Mouse (Mus musculus): ENCODE results near the gene Ikbke.

Ikbke gene

GRCm38 (mm10) chr1:131280280-131280679 is 874 bp upstream of the Ikbke start:
- Histone ChIP-seq H3K9me3 (ENCODE audit: low read length) (no peaks in the 10 kb centered on the region), H3K27me3 (ENCODE audit: insufficient read depth, low read length) (peaks cover 34% of the 10 kb centered on the region), H3K4me3 (replicated peaks; ENCODE audit: low read length) (no peak overlapping the region), H3K4me1 (replicated peaks; ENCODE audit: low read depth, low read length) (peaks cover 36% of the 10 kb centered on the region), H3K36me3 (ENCODE audit: insufficient read depth, low read length) (0 out of 2 replicates have a peak, but pooled peaks cover 2% of the 10 kb centered on the region)
- TF ChIP-seq CTCF (conservative IDR thresholded peaks at IDR 0.05; ENCODE audit: low read length) = no peak
- no peak for TF ChIP-seq NANOG (IDR thresholded peaks at IDR 0.05; ENCODE audit: borderline replicate concordance, low read length)
- TF ChIP-seq POU5F1 (IDR thresholded peaks at IDR 0.05; ENCODE audit: borderline replicate concordance, low read length) = no peak

GRCm38 (mm10) chr1:131278606-131279455 is 575 bp downstream of the Ikbke start:
- peaks cover 47% of the 10 kb centered on the region for H3K4me1 ChIP-seq (replicated peaks; ENCODE audit: low read depth, low read length)
- no peak for TF ChIP-seq POU5F1 (IDR thresholded peaks at IDR 0.05; ENCODE audit: borderline replicate concordance, low read length)
- TF ChIP-seq NANOG (IDR thresholded peaks at IDR 0.05; ENCODE audit: borderline replicate concordance, low read length) = no peak
- TF ChIP-seq CTCF (conservative IDR thresholded peaks at IDR 0.05; ENCODE audit: low read length) = no peak
- H3K4me3 ChIP-seq (replicated peaks; ENCODE audit: low read length) = no peak overlapping the region
- peaks cover 45% of the 10 kb centered on the region for H3K27me3 ChIP-seq (ENCODE audit: insufficient read depth, low read length)
- H3K36me3 ChIP-seq (ENCODE audit: insufficient read depth, low read length) = no peaks in the 10 kb centered on the region
- no peaks in the 10 kb centered on the region for H3K9me3 ChIP-seq (ENCODE audit: low read length)

- Histone ChIP-seq H3K36me3 (ENCODE audit: insufficient read depth, low read length) (no peaks in the 10 kb centered on the region), H3K9me3 (ENCODE audit: low read length) (no peaks in the 10 kb centered on the region), H3K4me1 (replicated peaks; ENCODE audit: low read depth, low read length) (peaks cover 48% of the 10 kb centered on the region), H3K27me3 (ENCODE audit: insufficient read depth, low read length) (peaks cover 61% of the 10 kb centered on the region), H3K4me3 (replicated peaks; ENCODE audit: low read length) (no peak overlapping the region)
- TF ChIP-seq POU5F1 (IDR thresholded peaks at IDR 0.05; ENCODE audit: borderline replicate concordance, low read length) (no peak), NANOG (IDR thresholded peaks at IDR 0.05; ENCODE audit: borderline replicate concordance, low read length) (no peak), CTCF (conservative IDR thresholded peaks at IDR 0.05; ENCODE audit: low read length) (no peak)
These were observed 2.6 kb downstream of the Ikbke start for GRCm38 (mm10) chr1:131276831-131277230.

- Histone ChIP-seq H3K4me3 (replicated peaks; ENCODE audit: low read length) (no peak overlapping the region), H3K4me1 (replicated peaks; ENCODE audit: low read depth, low read length) (peaks cover 48% of the 10 kb centered on the region), H3K27me3 (ENCODE audit: insufficient read depth, low read length) (peaks cover 74% of the 10 kb centered on the region), H3K36me3 (ENCODE audit: insufficient read depth, low read length) (no peaks in the 10 kb centered on the region), H3K9me3 (ENCODE audit: low read length) (no peaks in the 10 kb centered on the region)
- TF ChIP-seq CTCF (conservative IDR thresholded peaks at IDR 0.05; ENCODE audit: low read length) = no peak
- TF ChIP-seq POU5F1 (IDR thresholded peaks at IDR 0.05; ENCODE audit: borderline replicate concordance, low read length) = no peak
- TF ChIP-seq NANOG (IDR thresholded peaks at IDR 0.05; ENCODE audit: borderline replicate concordance, low read length) = no peak
These were observed 3.8 kb downstream of the Ikbke start for GRCm38 (mm10) chr1:131275577-131275976.

GRCm38 (mm10) chr1:131274725-131275539 is 4.5 kb downstream of the Ikbke start:
- Histone ChIP-seq H3K36me3 (ENCODE audit: insufficient read depth, low read length) (no peaks in the 10 kb centered on the region), H3K4me1 (replicated peaks; ENCODE audit: low read depth, low read length) (peaks cover 44% of the 10 kb centered on the region), H3K4me3 (replicated peaks; ENCODE audit: low read length) (peak overlapping the region; percentile 39), H3K27me3 (ENCODE audit: insufficient read depth, low read length) (peaks cover 75% of the 10 kb centered on the region), H3K9me3 (ENCODE audit: low read length) (no peaks in the 10 kb centered on the region)
- TF ChIP-seq CTCF (conservative IDR thresholded peaks at IDR 0.05; ENCODE audit: low read length) (no peak), NANOG (IDR thresholded peaks at IDR 0.05; ENCODE audit: borderline replicate concordance, low read length) (no peak), POU5F1 (IDR thresholded peaks at IDR 0.05; ENCODE audit: borderline replicate concordance, low read length) (no peak)

GRCm38 (mm10) chr1:131269797-131270578 is 9.4 kb downstream of the Ikbke start:
- H3K4me1 ChIP-seq (replicated peaks; ENCODE audit: low read depth, low read length) = peaks cover 23% of the 10 kb centered on the region

GRCm38 (mm10) chr1:131268776-131269175 is 10.6 kb downstream of the Ikbke start:
- Histone ChIP-seq H3K4me3 (replicated peaks; ENCODE audit: low read length) (peak overlapping the region; percentile 10; the same call in 1 of the 2 replicates), H3K9me3 (ENCODE audit: low read length) (no peaks in the 10 kb centered on the region), H3K27me3 (ENCODE audit: insufficient read depth, low read length) (peaks cover 67% of the 10 kb centered on the region), H3K36me3 (ENCODE audit: insufficient read depth, low read length) (no peaks in the 10 kb centered on the region), H3K4me1 (replicated peaks; ENCODE audit: low read depth, low read length) (peaks cover 20% of the 10 kb centered on the region)
- TF ChIP-seq CTCF (conservative IDR thresholded peaks at IDR 0.05; ENCODE audit: low read length) (no peak), POU5F1 (IDR thresholded peaks at IDR 0.05; ENCODE audit: borderline replicate concordance, low read length) (no peak), NANOG (IDR thresholded peaks at IDR 0.05; ENCODE audit: borderline replicate concordance, low read length) (no peak)

More at GRCm38 (mm10) chr1:131269797-131270578, 9.4 kb downstream of the Ikbke start:
- H3K36me3 ChIP-seq (ENCODE audit: insufficient read depth, low read length) = no peaks in the 10 kb centered on the region
- H3K4me3 ChIP-seq (replicated peaks; ENCODE audit: low read length) = peak overlapping the region; percentile 35; the same call in 1 of the 2 replicates
- H3K27me3 ChIP-seq (ENCODE audit: insufficient read depth, low read length) = peaks cover 76% of the 10 kb centered on the region
- TF ChIP-seq CTCF (conservative IDR thresholded peaks at IDR 0.05; ENCODE audit: low read length) (peak; percentile 96), NANOG (IDR thresholded peaks at IDR 0.05; ENCODE audit: borderline replicate concordance, low read length) (no peak)
- no peaks in the 10 kb centered on the region for H3K9me3 ChIP-seq (ENCODE audit: low read length)
